Mouse (Mus musculus) neural tube, embryonic 11.5 days (tissue): Measurements from ENCODE around the gene Pbp2. TPM values are rescaled to one million over a fixed set of nuclear protein-coding genes. Genes with fewer than 3 reads are reported as not detected.

Experiments
- ATAC-seq: fragments of 200-750 bp; cut with Nextera tagmentation; 2 replicates; pipeline ENCODE4 v1.8.0; 2017; ENCODE audit warnings: moderate number of reproducible peaks, mild to moderate bottlenecking, moderate TSS enrichment, moderate library complexity; ENCODE audit not compliant: insufficient read depth, low FRiP score, low TSS enrichment
- DNase-seq: peaks from one replicate; pipeline ENCODE4 v3.0.0-alpha.2; 2015; ENCODE audit warnings: low spot score
- H3K27ac ChIP-seq: fragments of 300-500 bp; sonication (generic); 2 replicates; pipeline ENCODE4 v1.5.1; 2014; ENCODE audit warnings: low read depth, mild to moderate bottlenecking, low read length
- H3K27me3 ChIP-seq: fragments of 300-500 bp; sonication (generic); 2 replicates; pipeline ENCODE4 v1.6.1; 2014; ENCODE audit warnings: mild to moderate bottlenecking, low read length, mixed read lengths; ENCODE audit not compliant: control insufficient read depth, insufficient read depth
- H3K36me3 ChIP-seq: fragments of 300-500 bp; sonication (generic); 2 replicates; pipeline ENCODE4 v1.6.1; 2014; ENCODE audit warnings: mild to moderate bottlenecking, low read length, moderate library complexity, mixed read lengths; ENCODE audit not compliant: control insufficient read depth, insufficient read depth
- H3K4me1 ChIP-seq: fragments of 300-500 bp; sonication (generic); 2 replicates; pipeline ENCODE4 v1.6.1; 2014; ENCODE audit warnings: low read length, mixed read lengths; ENCODE audit not compliant: control insufficient read depth, insufficient read depth
- H3K4me2 ChIP-seq: fragments of 300-500 bp; sonication (generic); 2 replicates; pipeline ENCODE4 v1.6.1; 2014; ENCODE audit warnings: low read depth, mild to moderate bottlenecking, moderate library complexity
- H3K4me3 ChIP-seq: fragments of 300-500 bp; sonication (generic); 2 replicates; pipeline ENCODE4 v1.5.1; 2014; ENCODE audit warnings: low read depth, low read length
- H3K9ac ChIP-seq: fragments of 300-500 bp; sonication (generic); 2 replicates; pipeline ENCODE4 v1.6.1; 2014; ENCODE audit warnings: mild to moderate bottlenecking, low read length
- H3K9me3 ChIP-seq: fragments of 300-500 bp; sonication (generic); 2 replicates; pipeline ENCODE4 v1.6.1; 2016; ENCODE audit warnings: low read length; ENCODE audit not compliant: control insufficient read depth
- WGBS: fragments of 180-500 bp; shearing (Covaris S2); extraction: QIAGEN DNeasy Blood & Tissue Kit; methylation state at CpG from one replicate; pipeline ENCODE4 v1.1.7; 2014; 5-methylcytosine and 5-hydroxymethylcytosine counted together
- polyA plus RNA-seq: library from polyadenylated mRNA; unstranded; fragments of >200 nt; fragmentation: Nextera tagmentation; extraction: Ambion mirVana; gene quantifications from 2 replicates; pipeline ENCODE4 v1.2.1, GENCODE M21; 2014

The Pbp2 gene
- polyA plus RNA-seq, 1 experiment from 2014 or later = not detected

- no peaks in the 10 kb centered on the region for H3K4me1 ChIP-seq
- DNase-seq = no peak
- H3K27ac ChIP-seq = no peak overlapping the region
- no peaks in the 10 kb centered on the region for H3K36me3 ChIP-seq
- WGBS = 79% methylated on average over 11 of the region's 11 CpGs
- no peaks in the 10 kb centered on the region for H3K27me3 ChIP-seq
- H3K4me3 ChIP-seq = no peak overlapping the region
- no peak for ATAC-seq
- H3K4me2 ChIP-seq = no peak overlapping the region
- H3K9ac ChIP-seq = no peak overlapping the region
- H3K9me3 ChIP-seq = no peaks in the 10 kb centered on the region
Observed at GRCm38 (mm10) chr6:135295082-135295861, 14.9 kb downstream of the Pbp2 start.

DNA sequence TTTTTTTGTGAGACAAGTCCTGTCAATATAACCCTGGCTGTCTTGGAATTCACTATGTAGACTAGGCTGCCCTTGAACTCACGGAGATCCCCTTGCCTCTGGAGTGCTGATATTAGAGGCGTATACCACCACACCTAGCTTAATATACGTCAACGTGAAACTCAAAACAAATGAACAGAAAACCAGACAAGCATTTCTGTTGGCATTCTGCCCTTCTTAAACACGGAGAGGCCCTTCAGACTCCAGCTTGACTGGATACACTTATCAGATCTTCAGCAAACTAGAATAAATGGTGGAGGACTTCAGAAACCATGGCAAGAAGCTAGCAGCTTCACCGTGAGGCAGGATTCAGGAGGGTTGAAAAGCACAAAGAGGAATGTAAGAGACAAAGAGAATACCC, 16.1 kb downstream of the Pbp2 start:
- H3K9me3 ChIP-seq = no peaks in the 10 kb centered on the region
- ATAC-seq (no peak), DNase-seq (no peak)
- no peak overlapping the region for H3K9ac ChIP-seq
- 91% methylated on average over 6 of the region's 6 CpGs for WGBS
- no peaks in the 10 kb centered on the region for H3K27me3 ChIP-seq
- no peak overlapping the region for H3K27ac ChIP-seq
- no peaks in the 10 kb centered on the region for H3K36me3 ChIP-seq
- no peak overlapping the region for H3K4me2 ChIP-seq
- H3K4me1 ChIP-seq = no peaks in the 10 kb centered on the region
- no peak overlapping the region for H3K4me3 ChIP-seq

DNA sequence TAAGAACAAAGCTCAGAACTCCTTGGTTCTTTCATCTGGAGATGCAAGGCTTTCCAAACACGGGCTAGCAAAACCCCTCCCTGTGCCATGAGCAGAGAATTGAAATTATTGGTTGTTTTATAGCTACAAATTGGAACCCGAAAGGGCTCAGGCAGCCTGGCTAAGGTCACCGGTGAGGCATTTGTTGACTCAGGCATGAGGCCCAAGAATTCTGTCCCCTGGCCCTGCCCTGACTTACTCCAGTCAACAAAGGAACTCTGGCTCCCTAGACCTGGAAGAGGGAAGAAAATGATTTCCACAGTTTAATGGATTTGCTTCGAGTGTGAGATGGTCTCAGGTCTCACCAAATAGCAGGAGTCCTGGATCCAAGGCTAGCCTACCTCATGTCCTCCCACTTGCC, 17.8 kb downstream of the Pbp2 start:
- DNase-seq (no peak), ATAC-seq (no peak)
- Histone ChIP-seq H3K4me2 (no peak overlapping the region), H3K4me1 (no peaks in the 10 kb centered on the region), H3K36me3 (no peaks in the 10 kb centered on the region), H3K9ac (no peak overlapping the region), H3K9me3 (no peaks in the 10 kb centered on the region), H3K4me3 (no peak overlapping the region), H3K27me3 (no peaks in the 10 kb centered on the region), H3K27ac (no peak overlapping the region)
- 83% methylated on average over 4 of the region's 4 CpGs for WGBS

DNA sequence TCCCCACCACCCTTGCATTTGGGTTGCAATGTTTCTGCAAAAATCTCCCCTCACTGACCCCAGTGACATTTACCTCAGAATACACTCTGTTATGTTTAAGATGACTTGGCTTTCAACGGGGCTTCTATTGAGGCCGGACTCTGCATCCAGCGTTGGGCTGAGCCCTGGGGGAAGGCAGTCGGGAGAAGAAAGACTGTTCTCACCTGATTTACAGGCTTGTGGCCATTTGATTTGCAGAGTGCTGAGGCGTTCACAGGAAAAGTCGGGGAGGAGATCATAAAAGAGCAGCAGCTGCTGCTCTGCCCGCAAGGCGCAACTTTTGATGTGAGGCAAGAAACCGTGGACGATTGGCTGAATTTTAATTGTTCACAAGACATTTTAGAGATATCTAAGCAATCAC, 30.3 kb downstream of the Pbp2 start:
- Histone ChIP-seq H3K9ac (no peak overlapping the region), H3K4me2 (no peak overlapping the region), H3K4me1 (peaks cover 5% of the 10 kb centered on the region; the same call in 1 of the 2 replicates), H3K9me3 (no peaks in the 10 kb centered on the region), H3K36me3 (no peaks in the 10 kb centered on the region), H3K27ac (no peak overlapping the region), H3K27me3 (no peaks in the 10 kb centered on the region), H3K4me3 (no peak overlapping the region)
- WGBS = 9% methylated on average over 10 of the region's 10 CpGs
- peak; percentile 67; the same call in 1 of the 2 replicates for ATAC-seq
- no peak for DNase-seq

- H3K27ac ChIP-seq = no peak overlapping the region
- no peaks in the 10 kb centered on the region for H3K36me3 ChIP-seq
- WGBS = 52% methylated on average over 5 of the region's 5 CpGs
- no peak overlapping the region for H3K4me3 ChIP-seq
- no peak overlapping the region for H3K9ac ChIP-seq
- no peaks in the 10 kb centered on the region for H3K9me3 ChIP-seq
- no peak for DNase-seq
- peaks cover 5% of the 10 kb centered on the region; the same call in 1 of the 2 replicates for H3K4me1 ChIP-seq
- H3K4me2 ChIP-seq = no peak overlapping the region
- ATAC-seq = 0 out of 2 replicates have a peak, but pooled peaks have one; percentile 27
- no peaks in the 10 kb centered on the region for H3K27me3 ChIP-seq
Observed at GRCm38 (mm10) chr6:135279286-135279685, 30.9 kb downstream of the Pbp2 start.

- H3K9ac ChIP-seq = no peak overlapping the region
- H3K27me3 ChIP-seq = no peaks in the 10 kb centered on the region
- DNase-seq (no peak), ATAC-seq (no peak)
- peaks cover 5% of the 10 kb centered on the region; the same call in 1 of the 2 replicates for H3K4me1 ChIP-seq
- 87% methylated on average over 6 of the region's 6 CpGs for WGBS
- no peaks in the 10 kb centered on the region for H3K36me3 ChIP-seq
- no peak overlapping the region for H3K4me3 ChIP-seq
- H3K9me3 ChIP-seq = no peaks in the 10 kb centered on the region
- H3K27ac ChIP-seq = no peak overlapping the region
- H3K4me2 ChIP-seq = no peak overlapping the region
Observed at GRCm38 (mm10) chr6:135278302-135278701, 31.9 kb downstream of the Pbp2 start.

GRCm38 (mm10) chr6:135276474-135277295, 33.5 kb downstream of the Pbp2 start:
- Histone ChIP-seq H3K4me2 (no peak overlapping the region), H3K4me1 (peaks cover 7% of the 10 kb centered on the region; the same call in 1 of the 2 replicates), H3K27me3 (no peaks in the 10 kb centered on the region), H3K9me3 (no peaks in the 10 kb centered on the region), H3K36me3 (no peaks in the 10 kb centered on the region), H3K4me3 (no peak overlapping the region), H3K9ac (no peak overlapping the region), H3K27ac (no peak overlapping the region)
- DNase-seq = no peak
- ATAC-seq = no peak
- 68% methylated on average over 6 of the region's 6 CpGs for WGBS

DNA sequence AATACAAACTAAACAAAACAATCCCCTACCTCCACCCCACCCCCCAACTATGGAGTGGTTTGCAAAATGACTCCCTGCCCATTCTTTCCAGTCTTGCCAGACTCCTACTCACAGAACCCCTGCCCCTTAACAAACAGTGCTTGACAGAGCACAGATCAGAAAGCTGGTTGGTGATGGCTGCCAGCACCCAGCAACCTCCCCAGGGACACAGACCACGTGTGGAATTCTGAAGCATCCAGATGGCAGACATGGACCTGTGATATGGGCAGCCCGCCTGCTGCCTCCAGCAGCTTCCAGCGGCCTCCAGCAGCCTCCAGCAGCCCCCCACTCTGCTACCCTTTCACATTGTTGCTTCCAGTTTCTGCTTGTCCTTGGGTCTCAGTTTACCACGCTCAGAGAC, 35.0 kb downstream of the Pbp2 start:
- H3K27ac ChIP-seq = no peak overlapping the region
- WGBS = 73% methylated on average over 4 of the region's 4 CpGs
- H3K9ac ChIP-seq = no peak overlapping the region
- ATAC-seq (no peak), DNase-seq (no peak)
- H3K27me3 ChIP-seq = no peaks in the 10 kb centered on the region
- no peak overlapping the region for H3K4me3 ChIP-seq
- no peaks in the 10 kb centered on the region for H3K36me3 ChIP-seq
- H3K9me3 ChIP-seq = no peaks in the 10 kb centered on the region
- no peak overlapping the region for H3K4me2 ChIP-seq
- H3K4me1 ChIP-seq = peaks cover 7% of the 10 kb centered on the region; the same call in 1 of the 2 replicates
